In genomic region chr5:148370624-148371023, GRCm38 (mm10) we compare ENCODE assay signal across 9 mouse cellular contexts. TPM values are rescaled to one million over a fixed set of nuclear protein-coding genes. Genes with fewer than 3 reads are reported as not detected.
DNase-seq lines count a peak whose midpoint lies in the region; ATAC-seq and TF ChIP-seq lines count a peak whose summit lies in the region.
"Had no signal": no experiment of that assay in that cellular context is flagged by ENCODE, and none has a peak within 500 bp of the region (broad histone marks: within the 10 kb centered on the region; RNA-seq: fewer than 3 reads in every experiment).

No protein-coding gene starts in this region.

- no peak for ATAC-seq in liver, embryonic 13.5 days (ENCODE audit: low read depth)

- no peak overlapping the region for H3K27ac ChIP-seq in liver, embryonic 13.5 days

- H3K9ac ChIP-seq in liver, embryonic 13.5 days = no peak overlapping the region

- 0 out of 2 replicates have a peak, but pooled peaks cover 3% of the 10 kb centered on the region for H3K4me1 ChIP-seq in lung, adult 2 months (ENCODE audit: control insufficient read depth, insufficient read depth, low read length)
- H3K4me1 ChIP-seq in liver, embryonic 13.5 days (replicated peaks) = no peaks in the 10 kb centered on the region; the same call in 1 of the 2 replicates

- H3K4me3 ChIP-seq in lung, adult 2 months (replicated peaks; ENCODE audit: extremely low read depth, low read depth, low read length) = no peak overlapping the region
- no peak overlapping the region for H3K4me3 ChIP-seq in liver, embryonic 13.5 days (replicated peaks)

- TF ChIP-seq POLR2A in lung, adult 2 months (IDR thresholded peaks at IDR 0.05; ENCODE audit: borderline replicate concordance, extremely low read depth, low read depth, low read length) = no peak

- WGBS in lung, adult 2 months = 100% methylated on average over 1 of the region's 1 CpGs
- WGBS in liver, embryonic 13.5 days (ENCODE audit: insufficient replicate concordance) = 95% methylated on average over 1 of the region's 1 CpGs

- no peaks in the 10 kb centered on the region; the same call in 1 of the 2 replicates for H3K9me3 ChIP-seq in liver, embryonic 13.5 days (replicated peaks)

- no peaks in the 10 kb centered on the region for H3K27me3 ChIP-seq in liver, embryonic 13.5 days

- peak; percentile 58 for TF ChIP-seq CTCF in lung, adult 2 months (IDR thresholded peaks at IDR 0.05; ENCODE audit: insufficient read depth, low read length)

- peaks cover 29% of the 10 kb centered on the region for H3K36me3 ChIP-seq in liver, embryonic 13.5 days

- H3K4me2 ChIP-seq in liver, embryonic 13.5 days = no peak overlapping the region

- peak; percentile 67 to 82 for DNase-seq in adrenal gland, adult (ENCODE audit: inconsistent age in 2 of 2, low spot score in 1 of 2)
- no peak for DNase-seq in adrenal gland, adult 8-10 months
- no peak for DNase-seq in lung, adult 2 months
- no peak for DNase-seq in lung, postnatal 25 days (ENCODE audit: low spot score)
- DNase-seq in liver, embryonic 13.5 days = peak; percentile 15
- peak; percentile 52 for DNase-seq in testis, postnatal 14 days (ENCODE audit: low spot score)
- no peak for DNase-seq in frontal cortex, adult 2 months (ENCODE audit: extremely low spot score in 1 of 2, low spot score in 1 of 2)
- DNase-seq in layer of hippocampus, adult 8-10 months (ENCODE audit: low spot score in 2 of 2) = no peak
- DNase-seq: gastrocnemius, postnatal 36 days had no signal

RNA-seq across cellular contexts. Expression of gene Slc7a1, which starts 29.1 kb away (rescaled TPM):
- 100 to 1,000 TPM in 2 of 4 experiments, 10 to 100 TPM in 2; 86.6 to 129 (median 106) TPM for total RNA-seq in adrenal gland, adult 8-10 months (2022)
- polyA plus RNA-seq in lung, adult 2 months (2012; rRNA removed) = 4.9 and 5.9 TPM in 2 replicates
- polyA plus RNA-seq in liver, embryonic 13.5 days (2015; fragmentation: Nextera tagmentation; extraction: Ambion mirVana) = 17.7 and 21.5 TPM in 2 replicates
- polyA plus RNA-seq in frontal cortex, adult 2 months (2012; rRNA removed) = 10.3 and 11.4 TPM in 2 replicates
- total RNA-seq in layer of hippocampus, adult 8-10 months (2022) = 10 to 100 TPM; 22.9 to 24.3 (median 23.5) TPM

Comparison
In these comparisons a context has a peak if more than half of its experiments do, and no peak if none do; other contexts are left out.
1. DNase-seq: peak in adrenal gland, adult (2 of 2), liver, embryonic 13.5 days (single experiment) and testis, postnatal 14 days (single experiment); none in adrenal gland, adult 8-10 months (single experiment), lung, adult 2 months (single experiment), lung, postnatal 25 days (single experiment), frontal cortex, adult 2 months (0 of 2) and layer of hippocampus, adult 8-10 months (0 of 2).